Mouse (Mus musculus): ENCODE results near the gene Gm17334. TPM values are rescaled to one million over a fixed set of nuclear protein-coding genes. Genes with fewer than 3 reads are reported as not detected.

Gm17334 gene
- total RNA-seq, 1 experiment = 0.22 TPM

DNA sequence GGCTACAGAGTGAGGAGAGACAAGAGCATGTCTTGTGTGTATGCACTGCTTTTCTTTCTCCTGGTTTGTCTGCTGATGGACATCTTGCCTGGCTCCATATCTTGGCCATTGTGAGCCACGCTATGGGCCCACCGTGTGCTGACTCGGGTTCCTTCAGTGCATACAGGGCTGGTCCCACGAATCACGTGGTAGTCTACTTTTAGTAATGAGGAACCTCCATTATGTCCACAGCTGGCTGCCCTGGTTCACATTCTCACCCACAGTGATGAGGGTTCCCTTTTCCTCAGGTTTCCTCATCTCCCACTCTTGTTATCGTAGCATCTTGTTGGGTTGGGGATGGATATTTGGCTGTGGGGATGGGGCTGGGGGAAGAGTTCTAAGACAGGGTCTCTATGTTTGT, 24.4 kb downstream of the Gm17334 start:
- DNase-seq (ENCODE audit: low read depth, low spot score) = no peak
- Histone ChIP-seq H3K4me3 (ENCODE audit: insufficient read depth in 1 of 2, low read depth in 1 of 2, low read length in 2 of 2, poor library complexity in 1 of 2, severe bottlenecking in 1 of 2) (no peak overlapping the region), H3K9ac (ENCODE audit: insufficient read depth, low read depth, low read length, poor library complexity, severe bottlenecking) (no peak overlapping the region), H3K27ac (ENCODE audit: insufficient read depth, low read depth, low read length, poor library complexity, severe bottlenecking) (no peak overlapping the region), H3K36me3 (ENCODE audit: control insufficient read depth, insufficient read depth, low read length, poor library complexity, severe bottlenecking) (no peaks in the 10 kb centered on the region), H3K4me1 (ENCODE audit: control insufficient read depth in 2 of 2, insufficient read depth in 2 of 2, low read length in 2 of 2, poor library complexity in 1 of 2) (peaks cover 0 to 16% of the 10 kb centered on the region in 2 experiments; a peak in 1 of 4 replicates), H3K9me3 (ENCODE audit: control insufficient read depth, insufficient read depth, low read depth, low read length) (no peaks in the 10 kb centered on the region)
- in situ Hi-C loops (cut with MboI; ENCODE audit: low sequenced_read_pairs in 2 of 2, unreplicated experiment in 2 of 2) = no loop called here
- no peak for TF ChIP-seq HCFC1 (IDR thresholded peaks at IDR 0.05; ENCODE audit: borderline replicate concordance, insufficient read depth, low read length)
- no peak for TF ChIP-seq ZC3H11A (IDR thresholded peaks at IDR 0.05; ENCODE audit: borderline replicate concordance, low read depth, low read length)
- TF ChIP-seq CHD2 (IDR thresholded peaks at IDR 0.05; ENCODE audit: low read depth, low read length) = no peak
- no peak for TF ChIP-seq ZNF384 (IDR thresholded peaks at IDR 0.05; ENCODE audit: low read depth, low read length)

DNA sequence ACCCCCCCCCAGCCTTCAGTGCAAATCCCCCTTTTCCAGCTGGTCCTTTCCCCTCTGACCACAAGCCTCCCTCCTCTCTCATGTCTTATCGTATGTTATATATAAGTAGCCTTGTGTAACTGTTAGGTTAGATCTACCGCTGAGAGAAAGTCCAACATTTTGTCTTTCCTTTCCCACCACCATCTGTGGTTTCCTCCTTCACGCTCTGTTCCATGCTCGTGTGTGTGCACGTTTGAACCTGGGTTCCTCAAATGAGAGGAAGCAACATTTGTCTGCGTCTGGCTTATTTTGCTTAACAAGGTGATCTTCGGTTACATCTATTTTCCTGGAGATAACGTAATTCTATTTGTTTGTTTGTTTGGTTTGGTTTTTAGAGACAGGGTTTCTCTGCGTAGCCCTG, 25.0 kb downstream of the Gm17334 start:
- Histone ChIP-seq H3K27ac (ENCODE audit: insufficient read depth, low read depth, low read length, poor library complexity, severe bottlenecking) (no peak overlapping the region), H3K9me3 (ENCODE audit: control insufficient read depth, insufficient read depth, low read depth, low read length) (no peaks in the 10 kb centered on the region), H3K36me3 (ENCODE audit: control insufficient read depth, insufficient read depth, low read length, poor library complexity, severe bottlenecking) (no peaks in the 10 kb centered on the region), H3K4me1 (ENCODE audit: control insufficient read depth in 2 of 2, insufficient read depth in 2 of 2, low read length in 2 of 2, poor library complexity in 1 of 2) (peaks cover 0 to 16% of the 10 kb centered on the region in 2 experiments; a peak in 1 of 4 replicates), H3K9ac (ENCODE audit: insufficient read depth, low read depth, low read length, poor library complexity, severe bottlenecking) (no peak overlapping the region), H3K4me3 (ENCODE audit: insufficient read depth in 1 of 2, low read depth in 1 of 2, low read length in 2 of 2, poor library complexity in 1 of 2, severe bottlenecking in 1 of 2) (no peak overlapping the region)
- TF ChIP-seq CHD2 (IDR thresholded peaks at IDR 0.05; ENCODE audit: low read depth, low read length) (no peak), HCFC1 (IDR thresholded peaks at IDR 0.05; ENCODE audit: borderline replicate concordance, insufficient read depth, low read length) (no peak), MAFK (IDR thresholded peaks at IDR 0.05; ENCODE audit: insufficient read depth, low read depth, low read length) (no peak), ZC3H11A (IDR thresholded peaks at IDR 0.05; ENCODE audit: borderline replicate concordance, low read depth, low read length) (no peak)
- in situ Hi-C loops (cut with MboI; ENCODE audit: low sequenced_read_pairs in 2 of 2, unreplicated experiment in 2 of 2) = no loop called here
- DNase-seq (ENCODE audit: low read depth, low spot score) = no peak

DNA sequence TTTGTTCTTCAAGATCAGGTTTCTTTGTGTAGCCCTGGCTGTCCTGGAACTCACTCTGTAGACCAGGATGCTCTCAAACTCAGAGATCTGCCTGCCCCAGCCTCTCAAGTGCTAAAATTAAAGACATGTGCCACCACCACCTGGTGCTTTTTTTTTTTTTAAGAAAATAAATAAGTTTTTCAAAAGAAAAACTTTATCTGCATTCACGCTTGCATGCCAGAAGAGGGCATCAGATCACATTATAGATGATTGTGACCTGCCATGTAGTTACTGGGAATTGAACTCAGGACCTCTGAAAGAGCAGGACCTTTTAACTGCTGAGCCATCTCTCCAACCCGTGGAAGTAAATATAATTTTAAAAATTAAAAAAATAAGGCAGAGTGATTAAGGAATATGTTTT, 27.7 kb downstream of the Gm17334 start:
- H3K36me3 ChIP-seq (ENCODE audit: control insufficient read depth, insufficient read depth, low read length, poor library complexity, severe bottlenecking) = no peaks in the 10 kb centered on the region
- no peak overlapping the region for H3K27ac ChIP-seq (ENCODE audit: insufficient read depth, low read depth, low read length, poor library complexity, severe bottlenecking)
- no peak for TF ChIP-seq CHD2 (IDR thresholded peaks at IDR 0.05; ENCODE audit: low read depth, low read length)
- no peak for TF ChIP-seq ZNF384 (IDR thresholded peaks at IDR 0.05; ENCODE audit: low read depth, low read length)
- TF ChIP-seq MAFK (IDR thresholded peaks at IDR 0.05; ENCODE audit: insufficient read depth, low read depth, low read length) = no peak
- TF ChIP-seq HCFC1 (IDR thresholded peaks at IDR 0.05; ENCODE audit: borderline replicate concordance, insufficient read depth, low read length) = no peak
- no peak for TF ChIP-seq ZC3H11A (IDR thresholded peaks at IDR 0.05; ENCODE audit: borderline replicate concordance, low read depth, low read length)
- in situ Hi-C loops (cut with MboI; ENCODE audit: low sequenced_read_pairs in 2 of 2, unreplicated experiment in 2 of 2) = no loop called here
- H3K9ac ChIP-seq (ENCODE audit: insufficient read depth, low read depth, low read length, poor library complexity, severe bottlenecking) = no peak overlapping the region
- no peaks in the 10 kb centered on the region for H3K9me3 ChIP-seq (ENCODE audit: control insufficient read depth, insufficient read depth, low read depth, low read length)
- no peak for DNase-seq (ENCODE audit: low read depth, low spot score)
- H3K4me1 ChIP-seq (ENCODE audit: control insufficient read depth in 2 of 2, insufficient read depth in 2 of 2, low read length in 2 of 2, poor library complexity in 1 of 2) = peaks cover 0 to 16% of the 10 kb centered on the region in 2 experiments; a peak in 1 of 4 replicates
- H3K4me3 ChIP-seq (ENCODE audit: insufficient read depth in 1 of 2, low read depth in 1 of 2, low read length in 2 of 2, poor library complexity in 1 of 2, severe bottlenecking in 1 of 2) = no peak overlapping the region

DNA sequence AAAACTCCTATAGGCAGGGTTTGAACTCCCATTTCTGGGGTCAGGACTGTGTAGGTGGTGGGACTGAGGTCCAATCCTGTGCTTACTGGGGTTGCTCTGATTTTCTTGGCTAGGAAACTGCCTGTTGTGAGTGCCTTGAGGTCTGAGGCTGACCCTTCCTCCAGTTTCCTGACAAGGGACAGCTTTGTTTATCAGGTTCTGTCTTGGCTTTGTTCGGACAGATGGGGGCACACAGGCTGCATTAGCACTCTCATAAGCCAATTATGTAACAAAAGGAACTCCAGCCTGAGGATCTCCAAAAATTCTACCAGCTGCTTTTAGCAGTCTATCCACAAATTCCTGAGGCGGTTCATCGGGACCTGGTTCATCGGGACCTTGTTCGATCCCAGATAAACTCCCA, 30.6 kb downstream of the Gm17334 start:
- in situ Hi-C loops (cut with MboI; ENCODE audit: low sequenced_read_pairs in 2 of 2, unreplicated experiment in 2 of 2) = no loop called here
- TF ChIP-seq MAFK (IDR thresholded peaks at IDR 0.05; ENCODE audit: insufficient read depth, low read depth, low read length) (no peak), ZNF384 (IDR thresholded peaks at IDR 0.05; ENCODE audit: low read depth, low read length) (no peak), ZC3H11A (IDR thresholded peaks at IDR 0.05; ENCODE audit: borderline replicate concordance, low read depth, low read length) (no peak), CHD2 (IDR thresholded peaks at IDR 0.05; ENCODE audit: low read depth, low read length) (no peak), HCFC1 (IDR thresholded peaks at IDR 0.05; ENCODE audit: borderline replicate concordance, insufficient read depth, low read length) (no peak)
- no peak overlapping the region for H3K4me3 ChIP-seq (ENCODE audit: insufficient read depth in 1 of 2, low read depth in 1 of 2, low read length in 2 of 2, poor library complexity in 1 of 2, severe bottlenecking in 1 of 2)
- peaks cover 0 to 5% of the 10 kb centered on the region in 2 experiments; a peak in 1 of 4 replicates for H3K4me1 ChIP-seq (ENCODE audit: control insufficient read depth in 2 of 2, insufficient read depth in 2 of 2, low read length in 2 of 2, poor library complexity in 1 of 2)
- no peaks in the 10 kb centered on the region for H3K36me3 ChIP-seq (ENCODE audit: control insufficient read depth, insufficient read depth, low read length, poor library complexity, severe bottlenecking)
- no peak for DNase-seq (ENCODE audit: low read depth, low spot score)
- no peak overlapping the region for H3K9ac ChIP-seq (ENCODE audit: insufficient read depth, low read depth, low read length, poor library complexity, severe bottlenecking)
- H3K27ac ChIP-seq (ENCODE audit: insufficient read depth, low read depth, low read length, poor library complexity, severe bottlenecking) = no peak overlapping the region
- H3K9me3 ChIP-seq (ENCODE audit: control insufficient read depth, insufficient read depth, low read depth, low read length) = no peaks in the 10 kb centered on the region

DNA sequence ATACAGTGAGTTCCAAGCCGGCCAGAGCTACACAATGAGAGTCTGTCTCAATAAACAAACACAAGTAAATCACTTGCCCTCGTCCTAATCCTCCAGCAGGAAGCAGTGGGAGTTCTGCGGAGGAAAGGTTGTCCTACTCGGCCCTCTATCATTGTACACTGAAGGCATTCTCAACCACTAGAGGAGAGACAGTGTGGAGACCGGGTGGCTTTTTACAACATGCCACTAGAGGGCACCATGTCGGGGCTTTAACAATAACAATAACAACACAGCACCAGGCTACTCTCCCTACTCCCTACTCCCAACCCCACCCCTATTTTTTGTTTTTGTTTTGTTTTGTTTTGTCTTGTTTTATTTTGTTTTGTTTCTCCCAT, 35.4 kb downstream of the Gm17334 start:
- in situ Hi-C loops (cut with MboI; ENCODE audit: low sequenced_read_pairs in 2 of 2, unreplicated experiment in 2 of 2) = no loop called here
- H3K9ac ChIP-seq (ENCODE audit: insufficient read depth, low read depth, low read length, poor library complexity, severe bottlenecking) = no peak overlapping the region
- no peak overlapping the region for H3K4me3 ChIP-seq (ENCODE audit: insufficient read depth in 1 of 2, low read depth in 1 of 2, low read length in 2 of 2, poor library complexity in 1 of 2, severe bottlenecking in 1 of 2)
- H3K4me1 ChIP-seq (ENCODE audit: control insufficient read depth in 2 of 2, insufficient read depth in 2 of 2, low read length in 2 of 2, poor library complexity in 1 of 2) = peaks cover 0 to 2% of the 10 kb centered on the region in 2 experiments; a peak in 1 of 4 replicates
- no peaks in the 10 kb centered on the region for H3K36me3 ChIP-seq (ENCODE audit: control insufficient read depth, insufficient read depth, low read length, poor library complexity, severe bottlenecking)
- no peaks in the 10 kb centered on the region for H3K9me3 ChIP-seq (ENCODE audit: control insufficient read depth, insufficient read depth, low read depth, low read length)
- no peak for DNase-seq (ENCODE audit: low read depth, low spot score)
- H3K27ac ChIP-seq (ENCODE audit: insufficient read depth, low read depth, low read length, poor library complexity, severe bottlenecking) = no peak overlapping the region
- no peak for TF ChIP-seq ZNF384 (IDR thresholded peaks at IDR 0.05; ENCODE audit: low read depth, low read length)
- no peak for TF ChIP-seq HCFC1 (IDR thresholded peaks at IDR 0.05; ENCODE audit: borderline replicate concordance, insufficient read depth, low read length)
- no peak for TF ChIP-seq ZC3H11A (IDR thresholded peaks at IDR 0.05; ENCODE audit: borderline replicate concordance, low read depth, low read length)
- no peak for TF ChIP-seq CHD2 (IDR thresholded peaks at IDR 0.05; ENCODE audit: low read depth, low read length)
- no peak for TF ChIP-seq MAFK (IDR thresholded peaks at IDR 0.05; ENCODE audit: insufficient read depth, low read depth, low read length)
